9 mouse cellular contexts compared by ENCODE assay signal in the genomic region with DNA sequence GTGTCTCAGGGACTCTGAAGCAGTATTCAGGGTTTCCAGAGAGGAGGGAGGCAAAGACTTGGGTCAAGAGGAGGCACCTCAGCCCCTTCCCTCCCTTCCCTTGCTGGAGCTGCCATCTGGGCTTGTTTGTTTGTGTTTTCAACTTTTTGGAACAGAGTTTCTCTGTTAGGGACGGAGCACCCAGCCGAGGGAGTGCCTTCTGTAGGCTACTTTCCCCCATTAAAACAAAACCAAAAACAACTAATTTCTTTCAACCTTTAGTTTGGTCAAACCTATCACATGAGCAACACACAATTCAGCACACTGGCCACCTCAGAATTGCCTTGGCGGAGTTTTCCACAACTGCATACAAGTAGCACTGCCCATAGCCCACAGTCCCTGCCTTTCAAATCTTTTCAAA. TPM values are rescaled to one million over a fixed set of nuclear protein-coding genes. Genes with fewer than 3 reads are reported as not detected.
DNase-seq lines count a peak whose midpoint lies in the region; ATAC-seq and TF ChIP-seq lines count a peak whose summit lies in the region.
"Had no signal": no experiment of that assay in that cellular context is flagged by ENCODE, and none has a peak within 500 bp of the region (broad histone marks: within the 10 kb centered on the region; RNA-seq: fewer than 3 reads in every experiment).

No protein-coding gene starts in this region.

- no peak for ATAC-seq in heart, embryonic 13.5 days (ENCODE audit: extremely low read depth, insufficient number of reproducible peaks, low FRiP score, low TSS enrichment)
- ATAC-seq in lung, postnatal 0 days, result 0 out of 2 replicates have a peak, but pooled peaks have one; percentile 25

- WGBS in cerebellum, adult 2 months, result 55% methylated on average over 3 of the region's 3 CpGs
- 48% methylated on average over 3 of the region's 3 CpGs for WGBS in heart, embryonic 13.5 days
- 36% methylated on average over 3 of the region's 3 CpGs for WGBS in lung, postnatal 0 days

- DNase-seq in cerebellum, adult 2 months, result no peak
- no peak for DNase-seq in cerebellum, postnatal 10 days
- peak; percentile 55 for DNase-seq in 3T3-L1 (ENCODE audit: low read depth, low spot score)
- no peak for DNase-seq in lung, postnatal 0 days (ENCODE audit: low spot score)
- DNase-seq in right cerebral cortex, postnatal 4 days, result no peak
- DNase-seq in left cerebral cortex, postnatal 4 days, result no peak
- no peak for DNase-seq in gastrocnemius, adult 8-10 months (ENCODE audit: low spot score in 2 of 2)
- DNase-seq: spleen, adult 18-20 months had no signal

- TF ChIP-seq CTCF in cerebellum, adult 2 months (IDR thresholded peaks at IDR 0.05; ENCODE audit: borderline replicate concordance, insufficient read depth, low read depth, low read length), result no peak
- TF ChIP-seq CTCF in lung, postnatal 0 days (IDR thresholded peaks at IDR 0.05), result no peak

- no peak for TF ChIP-seq POLR2A in cerebellum, adult 2 months (IDR thresholded peaks at IDR 0.05; ENCODE audit: borderline replicate concordance, insufficient read depth, low read length)

- no peaks in the 10 kb centered on the region; the same call in 1 of the 2 replicates for H3K4me1 ChIP-seq in cerebellum, adult 2 months (ENCODE audit: control insufficient read depth, insufficient read depth, low read length)
- peaks cover 35% of the 10 kb centered on the region for H3K4me1 ChIP-seq in heart, embryonic 13.5 days
- H3K4me1 ChIP-seq in lung, postnatal 0 days (ENCODE audit: insufficient read depth, low read depth, low read length), result peaks cover 9% of the 10 kb centered on the region; the same call in 1 of the 2 replicates

- H3K9me3 ChIP-seq in heart, embryonic 13.5 days, result no peaks in the 10 kb centered on the region
- no peaks in the 10 kb centered on the region for H3K9me3 ChIP-seq in lung, postnatal 0 days (ENCODE audit: low read length)

- no peak for TF ChIP-seq EP300 in lung, postnatal 0 days (IDR thresholded peaks at IDR 0.05)

- peak overlapping the region; percentile 82 for H3K9ac ChIP-seq in heart, embryonic 13.5 days
- peak overlapping the region; percentile 44 for H3K9ac ChIP-seq in lung, postnatal 0 days (replicated peaks; ENCODE audit: low read depth)

- no peaks in the 10 kb centered on the region; the same call in 1 of the 2 replicates for H3K27me3 ChIP-seq in cerebellum, adult 2 months (ENCODE audit: control insufficient read depth, insufficient read depth, low read length)
- H3K27me3 ChIP-seq in heart, embryonic 13.5 days (replicated peaks), result no peaks in the 10 kb centered on the region
- no peaks in the 10 kb centered on the region for H3K27me3 ChIP-seq in lung, postnatal 0 days (replicated peaks; ENCODE audit: insufficient read depth, low read length)

- no peak overlapping the region for H3K27ac ChIP-seq in cerebellum, adult 2 months (ENCODE audit: insufficient read depth, low read length)
- peak overlapping the region; percentile 20; the same call in 1 of the 2 replicates for H3K27ac ChIP-seq in heart, embryonic 13.5 days (replicated peaks)
- H3K27ac ChIP-seq in lung, postnatal 0 days (ENCODE audit: low read length), result no peak overlapping the region

- H3K36me3 ChIP-seq in heart, embryonic 13.5 days, result no peaks in the 10 kb centered on the region
- no peaks in the 10 kb centered on the region for H3K36me3 ChIP-seq in lung, postnatal 0 days (ENCODE audit: insufficient read depth, low read length)

- peak overlapping the region; percentile 72 for H3K4me2 ChIP-seq in heart, embryonic 13.5 days
- H3K4me2 ChIP-seq in lung, postnatal 0 days (replicated peaks; ENCODE audit: low read depth, low read length), result peak overlapping the region; percentile 56

- intact Hi-C loops in left cerebral cortex, postnatal 4 days (cut with DNase I), result no loop called here

- H3K4me3 ChIP-seq in cerebellum, adult 2 months (replicated peaks; ENCODE audit: insufficient read depth, low read depth, low read length), result peak overlapping the region; percentile 39
- H3K4me3 ChIP-seq in heart, embryonic 13.5 days, result peak overlapping the region; percentile 57
- peak overlapping the region; percentile 48 for H3K4me3 ChIP-seq in lung, postnatal 0 days (ENCODE audit: low read depth, low read length)

RNA-seq across cellular contexts. Expression of gene Rftn2, which starts 1.2 kb away (rescaled TPM):
- 16.9 and 17.1 TPM in 2 replicates for polyA plus RNA-seq in cerebellum, adult 2 months (2012; rRNA removed)
- polyA plus RNA-seq in heart, embryonic 13.5 days (2015; fragmentation: Nextera tagmentation; extraction: Ambion mirVana), result 5.8 and 5.9 TPM in 2 replicates
- 13.6 and 13.9 TPM in 2 replicates for polyA plus RNA-seq in lung, postnatal 0 days (2015; fragmentation: Nextera tagmentation; extraction: Ambion mirVana)
- total RNA-seq in left cerebral cortex, postnatal 4 days (2021), result 10 to 100 TPM; 13.0 to 13.6 TPM
- total RNA-seq in gastrocnemius, adult 8-10 months (2022), result 1 to 10 TPM; 2.2 to 4.0 (median 3.5) TPM

RNA-seq across cellular contexts. Expression of gene Mars2, which starts 11.6 kb away (rescaled TPM):
- polyA plus RNA-seq in cerebellum, adult 2 months (2012; rRNA removed), result 3.8 and 4.2 TPM in 2 replicates
- polyA plus RNA-seq in heart, embryonic 13.5 days (2015; fragmentation: Nextera tagmentation; extraction: Ambion mirVana), result 2.9 and 3.2 TPM in 2 replicates
- 1.3 and 1.4 TPM in 2 replicates for polyA plus RNA-seq in lung, postnatal 0 days (2015; fragmentation: Nextera tagmentation; extraction: Ambion mirVana)
- total RNA-seq in left cerebral cortex, postnatal 4 days (2021), result 10 to 100 TPM; 16.8 to 20.0 TPM
- 1 to 10 TPM; 2.4 to 2.8 (median 2.8) TPM for total RNA-seq in gastrocnemius, adult 8-10 months (2022)
